Mouse (Mus musculus): Measurements from ENCODE around the gene Klhdc3.

DNA sequence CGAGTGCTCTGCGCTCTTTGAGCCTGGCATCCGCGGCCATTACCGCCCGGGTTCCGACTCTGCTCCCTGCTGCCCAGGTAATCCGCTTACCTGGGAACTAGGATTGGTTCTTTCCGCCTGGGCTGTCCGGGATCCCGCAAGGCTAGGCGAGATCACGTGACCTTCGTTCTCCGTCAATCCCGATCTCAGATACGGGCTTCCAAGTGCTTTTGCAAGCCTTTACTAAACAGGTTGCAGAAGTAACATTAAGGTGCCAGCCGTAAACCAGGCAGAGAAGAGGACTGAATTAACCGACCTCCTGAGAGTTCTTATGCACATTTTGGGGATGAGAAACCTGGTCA, 34.4 kb downstream of the Klhdc3 start:
- no peak for TF ChIP-seq CTCF (IDR thresholded peaks at IDR 0.05; ENCODE audit: low read depth)
- no peak for TF ChIP-seq EP300 (IDR thresholded peaks at IDR 0.05; ENCODE audit: low read depth)

Measured in heart, postnatal 0 days (tissue).